Mouse (Mus musculus): ENCODE data around the gene Suox. TPM values are rescaled to one million over a fixed set of nuclear protein-coding genes. Genes with fewer than 3 reads are reported as not detected.
"Not testable (repeated sequence)": the region's sequence is repeated elsewhere in the genome, so short reads cannot be mapped to it uniquely, and the experiment has no call there.

Suox gene
- polyA plus RNA-seq, 1 experiment from 2014 or later, result 15.3 TPM

- no peaks in the 10 kb centered on the region for H3K9me3 ChIP-seq (replicated peaks; ENCODE audit: control insufficient read depth, low read length)
- no peaks in the 10 kb centered on the region for H3K36me3 ChIP-seq (ENCODE audit: control insufficient read depth, insufficient read depth)
- H3K4me1 ChIP-seq (ENCODE audit: control insufficient read depth, insufficient read depth, low read length), result 0 out of 2 replicates have a peak, but pooled peaks cover 3% of the 10 kb centered on the region
- peak overlapping the region; percentile 17 for H3K4me2 ChIP-seq (ENCODE audit: low read depth, low read length)
- 49% methylated on average over 6 of the region's 6 CpGs for WGBS
- ATAC-seq (replicated peaks; ENCODE audit: extremely low read depth, insufficient read depth, low FRiP score), result 0 out of 2 replicates have a peak, but pooled peaks have one; percentile 24
- H3K4me3 ChIP-seq (ENCODE audit: low read length), result no peak overlapping the region
- no peak overlapping the region; the same call in 1 of the 2 replicates for H3K9ac ChIP-seq (ENCODE audit: low read length)
- H3K27ac ChIP-seq (ENCODE audit: low read length), result no peak overlapping the region
- no peaks in the 10 kb centered on the region for H3K27me3 ChIP-seq (ENCODE audit: control insufficient read depth, insufficient read depth, low read length)
These were observed 37.3 kb downstream of the Suox start for GRCm38 (mm10) chr10:128636561-128636960.

GRCm38 (mm10) chr10:128635697-128636096 is 38.2 kb downstream of the Suox start:
- H3K4me1 ChIP-seq (ENCODE audit: control insufficient read depth, insufficient read depth, low read length), result 0 out of 2 replicates have a peak, but pooled peaks cover 3% of the 10 kb centered on the region
- 88% methylated on average over 13 of the region's 13 CpGs for WGBS
- no peak for ATAC-seq (replicated peaks; ENCODE audit: extremely low read depth, insufficient read depth, low FRiP score)
- H3K27me3 ChIP-seq (ENCODE audit: control insufficient read depth, insufficient read depth, low read length), result no peaks in the 10 kb centered on the region
- H3K4me3 ChIP-seq (ENCODE audit: low read length), result no peak overlapping the region
- H3K27ac ChIP-seq (ENCODE audit: low read length), result no peak overlapping the region
- H3K36me3 ChIP-seq (ENCODE audit: control insufficient read depth, insufficient read depth), result no peaks in the 10 kb centered on the region
- H3K9ac ChIP-seq (ENCODE audit: low read length), result no peak overlapping the region
- no peaks in the 10 kb centered on the region for H3K9me3 ChIP-seq (replicated peaks; ENCODE audit: control insufficient read depth, low read length)
- H3K4me2 ChIP-seq (ENCODE audit: low read depth, low read length), result no peak overlapping the region

- no peak for ATAC-seq (replicated peaks; ENCODE audit: extremely low read depth, insufficient read depth, low FRiP score)
- Histone ChIP-seq H3K4me2 (ENCODE audit: low read depth, low read length) (no peak overlapping the region), H3K36me3 (ENCODE audit: control insufficient read depth, insufficient read depth) (no peaks in the 10 kb centered on the region), H3K4me3 (ENCODE audit: low read length) (no peak overlapping the region), H3K4me1 (ENCODE audit: control insufficient read depth, insufficient read depth, low read length) (no peaks in the 10 kb centered on the region), H3K9me3 (replicated peaks; ENCODE audit: control insufficient read depth, low read length) (no peaks in the 10 kb centered on the region), H3K27me3 (ENCODE audit: control insufficient read depth, insufficient read depth, low read length) (no peaks in the 10 kb centered on the region), H3K9ac (ENCODE audit: low read length) (no peak overlapping the region), H3K27ac (ENCODE audit: low read length) (no peak overlapping the region)
- WGBS, result 22% methylated on average over 6 of the region's 6 CpGs
These were observed 42.3 kb downstream of the Suox start for GRCm38 (mm10) chr10:128631571-128631970.

DNA sequence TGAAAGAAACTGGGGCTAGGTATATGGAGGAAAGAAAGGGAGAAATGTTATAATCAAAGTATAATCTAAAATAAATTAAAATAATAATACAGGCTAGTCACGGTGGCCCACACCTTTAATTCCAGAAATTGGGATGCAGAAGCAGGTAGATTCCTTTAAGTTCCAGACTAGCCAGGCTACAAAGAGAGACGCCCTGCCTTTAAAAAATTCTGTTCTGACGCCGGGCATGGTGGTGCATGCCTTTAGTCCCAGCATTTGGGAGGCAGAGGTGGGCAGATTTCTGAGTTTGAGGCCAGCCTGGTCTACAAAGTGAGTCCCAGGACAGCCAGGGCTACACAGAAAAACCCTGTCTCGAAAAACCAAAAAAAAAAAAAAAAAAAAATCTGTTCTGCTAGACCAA is 43.6 kb downstream of the Suox start:
- not testable (repeated sequence) for H3K36me3 ChIP-seq (ENCODE audit: control insufficient read depth, insufficient read depth); H3K9ac ChIP-seq (ENCODE audit: low read length); H3K4me3 ChIP-seq (ENCODE audit: low read length); H3K27ac ChIP-seq (ENCODE audit: low read length); H3K4me2 ChIP-seq (ENCODE audit: low read depth, low read length); H3K27me3 ChIP-seq (ENCODE audit: control insufficient read depth, insufficient read depth, low read length); ATAC-seq (replicated peaks; ENCODE audit: extremely low read depth, insufficient read depth, low FRiP score); H3K9me3 ChIP-seq (replicated peaks; ENCODE audit: control insufficient read depth, low read length); H3K4me1 ChIP-seq (ENCODE audit: control insufficient read depth, insufficient read depth, low read length)
- WGBS, result 79% methylated on average over 5 of the region's 5 CpGs

DNA sequence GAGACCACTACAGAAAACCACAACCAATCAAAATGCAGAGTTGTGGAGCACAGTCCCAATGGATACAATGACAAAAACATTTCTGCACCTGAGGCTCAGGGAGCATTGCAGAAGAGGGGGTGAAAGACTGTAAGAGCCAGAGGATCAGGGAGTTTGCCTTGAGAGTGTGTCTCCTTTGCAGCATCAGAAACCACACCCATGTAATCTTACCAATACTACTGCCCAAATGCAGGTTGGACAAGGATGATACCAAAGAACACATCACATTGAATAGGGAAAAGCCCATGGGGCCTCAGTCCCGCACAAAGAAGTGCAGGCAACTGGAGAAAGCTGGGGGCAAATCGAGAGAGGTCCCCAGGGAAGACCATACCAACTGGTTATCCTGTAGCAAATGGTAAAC is 44.1 kb downstream of the Suox start:
- no peaks in the 10 kb centered on the region for H3K9me3 ChIP-seq (replicated peaks; ENCODE audit: control insufficient read depth, low read length)
- ATAC-seq (replicated peaks; ENCODE audit: extremely low read depth, insufficient read depth, low FRiP score), result no peak
- H3K9ac ChIP-seq (ENCODE audit: low read length), result no peak overlapping the region
- H3K27ac ChIP-seq (ENCODE audit: low read length), result no peak overlapping the region
- 80% methylated on average over 2 of the region's 2 CpGs for WGBS
- no peaks in the 10 kb centered on the region for H3K27me3 ChIP-seq (ENCODE audit: control insufficient read depth, insufficient read depth, low read length)
- peaks cover 8% of the 10 kb centered on the region for H3K4me1 ChIP-seq (ENCODE audit: control insufficient read depth, insufficient read depth, low read length)
- no peak overlapping the region for H3K4me3 ChIP-seq (ENCODE audit: low read length)
- H3K4me2 ChIP-seq (ENCODE audit: low read depth, low read length), result no peak overlapping the region
- peaks cover 6% of the 10 kb centered on the region for H3K36me3 ChIP-seq (ENCODE audit: control insufficient read depth, insufficient read depth)

DNA sequence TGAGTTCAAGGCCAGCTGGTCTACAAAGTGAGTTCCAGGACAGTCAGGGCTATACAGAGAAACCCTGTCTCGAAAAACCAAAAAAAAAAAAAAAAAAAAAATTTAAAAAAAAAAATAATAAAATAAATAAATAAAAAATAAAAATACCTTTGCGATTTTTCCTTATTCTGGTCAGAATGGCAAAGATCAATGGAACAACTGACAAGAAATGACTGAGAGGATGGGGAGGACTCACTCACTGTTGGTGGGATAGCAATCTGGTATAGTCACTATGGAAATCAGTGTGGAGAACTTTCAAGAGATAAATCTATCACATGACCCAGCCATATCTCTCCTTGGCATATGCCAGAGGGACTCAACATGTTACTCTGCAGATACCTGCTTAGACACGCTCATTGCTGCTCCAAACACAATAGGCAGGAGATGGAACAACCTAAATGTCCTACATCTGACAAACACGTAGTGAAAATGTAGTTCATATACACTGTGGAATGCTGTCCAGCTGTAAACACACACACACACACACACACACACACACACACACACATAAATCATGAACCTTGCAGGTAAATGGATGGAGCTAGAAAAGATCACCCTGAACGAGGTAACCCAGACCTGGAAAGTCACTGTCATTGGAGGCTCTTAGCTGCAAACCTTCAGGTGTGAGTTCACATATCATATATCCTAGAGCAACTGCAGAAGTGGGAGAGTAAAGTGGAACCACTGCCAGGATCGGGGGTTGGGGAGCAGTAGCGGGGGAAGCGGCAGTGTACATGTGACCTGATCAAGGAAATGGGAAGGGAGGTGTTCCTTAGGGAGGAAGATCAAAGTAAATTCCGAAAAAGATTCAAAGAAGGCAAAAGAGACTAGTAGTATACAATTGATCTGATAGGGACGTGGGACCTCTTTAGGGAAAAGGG is 46.2 kb downstream of the Suox start:
- Histone ChIP-seq H3K27me3 (ENCODE audit: control insufficient read depth, insufficient read depth, low read length) (no peaks in the 10 kb centered on the region), H3K9me3 (replicated peaks; ENCODE audit: control insufficient read depth, low read length) (no peaks in the 10 kb centered on the region), H3K9ac (ENCODE audit: low read length) (no peak overlapping the region), H3K4me2 (ENCODE audit: low read depth, low read length) (no peak overlapping the region), H3K36me3 (ENCODE audit: control insufficient read depth, insufficient read depth) (peaks cover 20% of the 10 kb centered on the region), H3K4me3 (ENCODE audit: low read length) (no peak overlapping the region), H3K27ac (ENCODE audit: low read length) (no peak overlapping the region), H3K4me1 (ENCODE audit: control insufficient read depth, insufficient read depth, low read length) (peaks cover 8% of the 10 kb centered on the region)
- no peak for ATAC-seq (replicated peaks; ENCODE audit: extremely low read depth, insufficient read depth, low FRiP score)
- WGBS, result 74% methylated on average over 10 of the region's 10 CpGs

GRCm38 (mm10) chr10:128626311-128627310 is 47.3 kb downstream of the Suox start, which contains the start of gene Rps26:
Gene Rps26 (minus strand): TSS chr10:128626747.
- Histone ChIP-seq H3K9ac (ENCODE audit: low read length) (peak within 1 kb of the TSS; percentile 93), H3K27ac (ENCODE audit: low read length) (peak within 1 kb of the TSS; percentile 76), H3K4me1 (ENCODE audit: control insufficient read depth, insufficient read depth, low read length) (peaks cover 8% of the 10 kb centered on the region), H3K4me3 (ENCODE audit: low read length) (peak within 1 kb of the TSS; percentile 91), H3K36me3 (ENCODE audit: control insufficient read depth, insufficient read depth) (peaks cover 20% of the 10 kb centered on the region), H3K9me3 (replicated peaks; ENCODE audit: control insufficient read depth, low read length) (no peaks in the 10 kb centered on the region), H3K4me2 (ENCODE audit: low read depth, low read length) (peak within 1 kb of the TSS; percentile 93), H3K27me3 (ENCODE audit: control insufficient read depth, insufficient read depth, low read length) (no peaks in the 10 kb centered on the region)
- ATAC-seq (replicated peaks; ENCODE audit: extremely low read depth, insufficient read depth, low FRiP score), result peak; percentile 94
- under 1% methylated on average over 40 of the region's 40 CpGs for WGBS

DNA sequence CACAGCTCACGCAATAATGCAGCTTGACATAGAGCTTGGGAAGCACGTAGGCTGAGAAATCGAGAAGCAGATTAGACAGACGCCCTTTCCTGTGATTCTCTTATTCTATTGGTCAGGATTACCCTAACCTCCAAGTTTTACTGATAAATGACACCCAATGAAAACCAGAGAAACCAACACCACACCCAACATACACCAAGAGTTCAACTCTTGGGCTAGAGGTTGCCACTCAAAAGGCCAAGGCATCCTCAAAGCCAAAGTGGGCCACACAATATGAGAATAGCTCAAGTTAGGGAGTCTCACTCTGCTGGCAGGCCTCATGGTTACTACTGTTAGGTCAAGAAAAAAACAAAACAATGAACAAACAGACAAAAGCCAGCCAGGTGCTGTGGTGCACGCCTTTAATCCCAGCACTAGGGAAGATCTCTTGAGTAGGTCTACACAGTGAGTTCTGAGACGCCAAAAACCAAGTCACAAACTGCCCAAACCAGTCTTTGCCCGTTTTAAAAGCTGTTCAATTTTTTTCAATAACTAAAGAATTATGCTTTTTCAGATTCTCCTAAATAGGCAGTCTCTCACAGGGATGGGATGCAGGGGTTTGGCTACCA is 48.5 kb downstream of the Suox start:
- no peak for ATAC-seq (replicated peaks; ENCODE audit: extremely low read depth, insufficient read depth, low FRiP score)
- H3K36me3 ChIP-seq (ENCODE audit: control insufficient read depth, insufficient read depth), result peaks cover 20% of the 10 kb centered on the region
- H3K9me3 ChIP-seq (replicated peaks; ENCODE audit: control insufficient read depth, low read length), result no peaks in the 10 kb centered on the region
- H3K27ac ChIP-seq (ENCODE audit: low read length), result peak overlapping the region; percentile 76
- H3K27me3 ChIP-seq (ENCODE audit: control insufficient read depth, insufficient read depth, low read length), result no peaks in the 10 kb centered on the region
- peaks cover 8% of the 10 kb centered on the region for H3K4me1 ChIP-seq (ENCODE audit: control insufficient read depth, insufficient read depth, low read length)
- WGBS, result 34% methylated on average over 7 of the region's 7 CpGs
- peak overlapping the region; percentile 93 for H3K9ac ChIP-seq (ENCODE audit: low read length)
- peak overlapping the region; percentile 91 for H3K4me3 ChIP-seq (ENCODE audit: low read length)
- H3K4me2 ChIP-seq (ENCODE audit: low read depth, low read length), result peak overlapping the region; percentile 93

Measured in heart, embryonic 16.5 days (tissue).